Mouse (Mus musculus) megakaryocyte progenitor cell, adult 5-6 weeks (primary cell): ENCODE measurements around the gene Zfp239. TPM values are rescaled to one million over a fixed set of nuclear protein-coding genes. Genes with fewer than 3 reads are reported as not detected.

Experiments used
- ATAC-seq: replicated peaks from 2 replicates; pipeline ENCODE4 v1.8.0; 2016; ENCODE audit warnings: mild to moderate bottlenecking, moderate TSS enrichment, inconsistent platforms; ENCODE audit not compliant: poor library complexity
- total RNA-seq, 2 experiments: library from RNA; stranded (forward) in 1 of 2; stranded (reverse) in 1 of 2; fragments of 157-497, 149-512 nt in 1 of 2; fragments of 200-1000 nt in 1 of 2; gene quantifications; 2 replicates each; pipeline versions ENCODE4 v1.2.3 to v1.2.4; 2015 to 2017

Zfp239 gene
- total RNA-seq, 2 experiments from 2014 or later = 2.0 to 4.7 TPM

- ATAC-seq = no peak
Observed at GRCm38 (mm10) chr6:117906015-117906531, 44.2 kb downstream of the Zfp239 start.

- peak; percentile 66 for ATAC-seq
Observed at GRCm38 (mm10) chr6:117906590-117907271, 44.8 kb downstream of the Zfp239 start.

GRCm38 (mm10) chr6:117907301-117907978, 45.5 kb downstream of the Zfp239 start:
- peak; percentile 59 for ATAC-seq

DNA sequence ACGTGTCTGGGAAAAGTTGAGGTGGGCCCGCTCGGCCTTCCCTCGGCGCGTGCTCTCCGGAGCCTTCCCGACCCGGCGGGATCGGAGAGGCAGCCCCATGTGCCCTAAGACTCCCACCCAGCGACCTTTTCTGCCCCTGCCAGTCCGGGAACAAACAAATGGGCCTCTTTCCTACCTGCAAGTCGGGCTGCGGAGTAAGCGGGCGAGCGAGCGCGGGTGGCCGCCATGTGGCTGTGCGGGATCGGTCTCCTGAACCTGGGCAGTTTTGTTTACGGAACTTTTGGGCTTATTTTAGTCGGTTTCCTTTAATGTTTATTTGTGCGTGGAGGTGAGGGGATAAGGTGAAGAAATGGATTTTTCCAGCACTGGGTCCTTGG, 46.1 kb downstream of the Zfp239 start:
- ATAC-seq = no peak

- ATAC-seq = peak; percentile 11; the same call in 1 of the 2 replicates
Observed at GRCm38 (mm10) chr6:117908424-117908900, 46.6 kb downstream of the Zfp239 start.

DNA sequence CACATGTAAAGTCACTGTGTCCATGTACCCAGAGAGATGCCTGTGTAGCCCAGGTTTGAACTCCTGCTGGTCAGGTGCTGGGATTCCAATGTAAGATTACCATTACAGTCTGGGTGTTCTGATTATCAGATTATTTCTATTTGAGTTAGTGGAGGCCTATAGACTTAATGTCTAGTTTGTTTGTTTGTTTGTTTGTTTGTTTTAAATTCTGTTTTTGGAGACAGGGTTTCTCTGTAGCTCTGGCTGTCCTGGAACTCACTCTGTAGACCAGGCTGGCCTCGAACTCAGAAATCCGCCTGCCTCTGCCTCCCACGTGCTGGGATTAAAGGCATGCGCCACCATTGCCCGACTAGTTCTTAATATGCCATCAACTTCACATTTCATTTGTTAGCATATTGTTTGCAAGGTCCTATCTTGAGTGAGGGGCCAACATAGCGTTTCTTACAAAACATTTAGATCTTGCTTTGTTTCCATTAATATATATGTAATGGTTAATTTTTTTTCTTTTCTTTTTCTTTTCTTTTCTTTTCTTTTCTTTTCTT, 48.3 kb downstream of the Zfp239 start:
- no peak for ATAC-seq

GRCm38 (mm10) chr6:117914541-117914940, 52.6 kb downstream of the Zfp239 start:
- ATAC-seq = no peak

- ATAC-seq = no peak; the same call in 1 of the 2 replicates
Observed at GRCm38 (mm10) chr6:117916205-117916736, 54.4 kb downstream of the Zfp239 start.

DNA sequence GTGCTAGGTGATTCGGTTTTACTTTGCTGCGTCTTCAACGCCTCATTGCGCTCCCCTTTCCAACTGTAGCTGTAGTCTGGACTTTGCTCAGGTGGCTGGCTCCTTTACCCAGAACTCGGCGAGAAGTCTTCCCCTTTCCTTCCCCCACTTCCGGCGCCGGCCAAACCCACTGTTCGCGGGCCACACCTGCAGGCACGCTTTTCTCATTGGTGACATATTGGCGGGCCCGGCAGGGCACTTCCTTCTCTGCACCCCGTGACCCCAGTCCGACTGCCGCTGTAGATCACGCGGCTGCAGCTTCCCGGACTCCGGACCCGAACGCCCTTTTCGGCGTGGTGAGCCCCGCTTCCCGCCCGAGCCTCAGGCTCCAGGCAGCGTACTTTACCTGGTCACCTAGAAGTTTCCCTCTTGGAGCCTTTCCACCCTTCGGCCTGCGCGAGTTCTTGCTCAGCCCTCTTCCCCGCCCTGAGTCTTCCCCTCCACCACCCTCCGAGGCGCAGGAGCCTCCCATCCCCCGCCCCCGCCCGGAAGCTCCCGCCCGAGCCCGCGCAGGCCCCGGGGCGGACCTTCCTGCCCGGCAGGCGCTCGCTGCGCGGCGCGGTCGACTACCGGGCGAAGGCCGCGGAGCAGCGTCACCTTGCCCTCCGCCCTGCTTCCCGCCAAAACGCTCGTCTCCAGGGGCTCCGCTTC, 55.0 kb downstream of the Zfp239 start:
- ATAC-seq = peak; percentile 80

GRCm38 (mm10) chr6:117917576-117917975, 55.7 kb downstream of the Zfp239 start:
- ATAC-seq = peak; percentile 40

GRCm38 (mm10) chr6:117918043-117918442, 56.1 kb downstream of the Zfp239 start:
- no peak for ATAC-seq

- peak; percentile 49 for ATAC-seq
Observed at GRCm38 (mm10) chr6:117920659-117921640, 59.0 kb downstream of the Zfp239 start.

DNA sequence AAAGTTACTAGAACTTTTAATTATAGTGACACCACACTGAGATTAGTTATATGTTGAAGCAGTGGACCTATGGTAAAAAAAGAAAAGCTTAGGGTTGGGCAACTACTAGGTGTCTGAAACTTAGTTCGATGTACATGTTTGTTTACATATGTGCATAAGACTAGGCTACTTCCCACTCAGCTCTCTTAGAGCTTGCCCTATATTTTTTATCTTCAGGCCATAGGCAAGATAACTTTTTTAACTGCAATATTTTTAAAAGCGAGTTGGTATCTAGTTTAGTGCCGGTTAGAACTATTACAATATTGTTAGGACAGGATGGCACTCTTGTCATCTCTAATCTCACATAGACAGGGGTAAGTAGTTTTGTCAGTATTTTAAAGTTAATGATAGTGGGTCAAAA, 60.1 kb downstream of the Zfp239 start:
- ATAC-seq = no peak

Other genes with a start within 250 kb of the Zfp239 start
- gene Zfp637, start 20.9 kb upstream of the Zfp239 start, total RNA-seq (2015) = 35.4 and 39.7 TPM in 2 replicates
- gene Zfp637, start 20.9 kb upstream of the Zfp239 start, total RNA-seq (2017) = 27.8 and 28.1 TPM in 2 replicates
- gene Hnrnpf, start 38.2 kb downstream of the Zfp239 start, total RNA-seq (2015) = 679 and 683 TPM in 2 replicates
- 1,301 and 1,452 TPM in 2 replicates for gene Hnrnpf, start 38.2 kb downstream of the Zfp239 start, total RNA-seq (2017)
- not detected in 2 replicates for gene Fxyd4, start 75.6 kb downstream of the Zfp239 start, total RNA-seq (2015)
- gene Fxyd4, start 75.6 kb downstream of the Zfp239 start, total RNA-seq (2017) = not detected in 2 replicates
- gene Rasgef1a, start 149.3 kb downstream of the Zfp239 start, total RNA-seq (2015) = 0.07 TPM in 1 of 2 replicates, not detected in the other
- gene Rasgef1a, start 149.3 kb downstream of the Zfp239 start, total RNA-seq (2017) = 0.17 TPM in 1 of 2 replicates, not detected in the other